Mouse (Mus musculus) heart, embryonic 14.5 days (tissue): Measurements from ENCODE around the gene Sgcd. TPM values are rescaled to one million over a fixed set of nuclear protein-coding genes. Genes with fewer than 3 reads are reported as not detected.

Source experiments
- ATAC-seq: fragments of 200-750 bp; cut with Nextera tagmentation; 2 replicates; pipeline ENCODE4 v1.8.0; 2017; ENCODE audit warnings: low read depth, moderate TSS enrichment; ENCODE audit not compliant: insufficient number of reproducible peaks, insufficient read depth, low FRiP score
- H3K27ac ChIP-seq, 2 experiments: fragments of 200-500 bp in 1 of 2; fragments of 300-500 bp in 1 of 2; sonication (generic) in 1 of 2; replicated peaks in 1 of 2; 2 replicates each; pipeline ENCODE4 v1.5.1; 2012 to 2014; ENCODE audit warnings: low read depth in 2 of 2, low read length in 2 of 2, control low read depth in 1 of 2, mild to moderate bottlenecking in 1 of 2, mixed read lengths in 1 of 2; ENCODE audit not compliant: control insufficient read depth in 1 of 2, insufficient read depth in 1 of 2
- H3K27me3 ChIP-seq: fragments of 300-500 bp; sonication (generic); 2 replicates; pipeline ENCODE4 v1.6.1; 2014; ENCODE audit warnings: mild to moderate bottlenecking, low read length, control low read depth; ENCODE audit not compliant: control insufficient read depth, insufficient read depth
- H3K36me3 ChIP-seq: fragments of 300-500 bp; sonication (generic); 2 replicates; pipeline ENCODE4 v1.6.1; 2014; ENCODE audit warnings: mild to moderate bottlenecking, control low read depth, low read length, mixed read lengths; ENCODE audit not compliant: control insufficient read depth, insufficient read depth
- H3K4me1 ChIP-seq, 2 experiments: fragments of 200-500 bp in 1 of 2; fragments of 300-500 bp in 1 of 2; sonication (generic) in 1 of 2; 2 replicates each; pipeline ENCODE4 v1.6.1; 2012 to 2014; ENCODE audit warnings: low read length in 2 of 2, control low read depth in 1 of 2, mixed read lengths in 1 of 2; ENCODE audit not compliant: control insufficient read depth in 2 of 2, insufficient read depth in 2 of 2
- H3K4me2 ChIP-seq: fragments of 300-500 bp; sonication (generic); 2 replicates; pipeline ENCODE4 v1.6.1; 2014; ENCODE audit warnings: mild to moderate bottlenecking, low read length
- H3K4me3 ChIP-seq, 2 experiments: fragments of 200-500 bp in 1 of 2; fragments of 300-500 bp in 1 of 2; sonication (generic) in 1 of 2; 2 replicates each; pipeline ENCODE4 v1.5.1; 2012 to 2014; ENCODE audit warnings: low read length in 2 of 2, mild to moderate bottlenecking in 2 of 2, control low read depth in 1 of 2, low read depth in 1 of 2, moderate library complexity in 1 of 2; ENCODE audit not compliant: control insufficient read depth in 1 of 2, insufficient read depth in 1 of 2
- H3K9ac ChIP-seq: fragments of 300-500 bp; sonication (generic); 2 replicates; pipeline ENCODE4 v1.6.1; 2014; ENCODE audit warnings: mild to moderate bottlenecking, low read length
- H3K9me3 ChIP-seq: fragments of 300-500 bp; sonication (generic); 2 replicates; pipeline ENCODE4 v1.6.1; 2016; ENCODE audit warnings: low read length, control low read depth; ENCODE audit not compliant: control insufficient read depth
- WGBS: fragments of 180-500 bp; shearing (Covaris S2); extraction: QIAGEN DNeasy Blood & Tissue Kit; methylation state at CpG from one replicate; pipeline ENCODE4 v1.1.7; 2014; 5-methylcytosine and 5-hydroxymethylcytosine counted together
- polyA plus RNA-seq: library from polyadenylated mRNA; unstranded; fragments of >200 nt; fragmentation: Nextera tagmentation; extraction: Ambion mirVana; gene quantifications from 2 replicates; pipeline ENCODE4 v1.2.1, GENCODE M21; 2014

The Sgcd gene
- polyA plus RNA-seq, 1 experiment from 2014 or later: 8.9 TPM

DNA sequence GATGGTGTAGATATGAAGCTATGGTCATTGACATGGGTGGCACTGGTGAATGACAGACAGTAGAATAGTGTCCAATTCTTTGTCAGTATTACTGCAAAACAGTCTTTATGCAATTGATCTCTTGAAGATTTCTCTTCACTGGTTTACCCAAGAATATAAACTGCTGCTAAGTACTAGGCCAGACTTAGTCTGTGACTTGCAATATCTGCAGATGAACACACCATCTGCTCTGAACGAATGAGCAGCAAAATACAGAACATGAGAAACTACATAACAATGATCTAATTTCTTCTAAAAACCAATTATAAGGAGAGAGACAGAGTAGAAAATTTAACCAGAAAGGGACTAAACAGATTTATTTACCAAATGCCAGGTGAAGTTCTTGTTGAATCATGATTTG, 105.2 kb downstream of the Sgcd start:
- no peak for ATAC-seq
- H3K36me3 ChIP-seq: no peaks in the 10 kb centered on the region
- 70% methylated on average over 1 of the region's 1 CpGs for WGBS
- no peaks in the 10 kb centered on the region for H3K4me1 ChIP-seq
- no peaks in the 10 kb centered on the region for H3K27me3 ChIP-seq
- H3K9me3 ChIP-seq: no peaks in the 10 kb centered on the region
- no peak overlapping the region for H3K9ac ChIP-seq
- no peak overlapping the region for H3K4me2 ChIP-seq
- no peak overlapping the region for H3K4me3 ChIP-seq
- no peak overlapping the region for H3K27ac ChIP-seq

DNA sequence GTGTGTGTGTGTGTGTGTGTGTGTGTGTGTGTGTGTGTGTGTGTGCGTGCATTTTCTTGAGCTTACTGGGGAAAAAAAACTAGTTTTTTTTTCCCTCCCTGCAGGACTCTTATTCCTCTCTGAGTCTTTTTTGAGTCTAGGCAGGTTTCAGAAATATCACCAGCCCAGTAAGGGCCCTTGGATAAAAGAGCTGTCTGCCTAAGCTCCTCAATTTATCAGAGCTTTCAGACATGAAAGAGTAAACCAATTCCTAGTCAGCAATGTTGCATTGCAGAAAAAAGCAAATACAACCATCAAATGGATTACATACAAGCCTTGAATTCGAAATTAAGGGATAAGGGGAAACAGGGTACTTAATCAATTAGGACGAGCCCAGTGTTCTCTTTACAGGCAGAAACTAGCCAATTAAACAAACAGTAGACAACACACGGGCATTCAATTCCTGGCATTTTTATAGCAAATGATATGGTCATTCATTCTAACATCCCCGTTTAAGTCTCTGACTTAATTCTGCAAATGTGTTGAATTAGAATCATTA, 112.1 kb downstream of the Sgcd start:
- H3K4me1 ChIP-seq: no peaks in the 10 kb centered on the region
- H3K4me3 ChIP-seq: no peak overlapping the region
- H3K27me3 ChIP-seq: no peaks in the 10 kb centered on the region
- no peaks in the 10 kb centered on the region for H3K36me3 ChIP-seq
- no peak for ATAC-seq
- no peak overlapping the region for H3K27ac ChIP-seq
- 74% methylated on average over 5 of the region's 5 CpGs for WGBS
- H3K9ac ChIP-seq: no peak overlapping the region
- H3K4me2 ChIP-seq: no peak overlapping the region
- no peaks in the 10 kb centered on the region for H3K9me3 ChIP-seq

DNA sequence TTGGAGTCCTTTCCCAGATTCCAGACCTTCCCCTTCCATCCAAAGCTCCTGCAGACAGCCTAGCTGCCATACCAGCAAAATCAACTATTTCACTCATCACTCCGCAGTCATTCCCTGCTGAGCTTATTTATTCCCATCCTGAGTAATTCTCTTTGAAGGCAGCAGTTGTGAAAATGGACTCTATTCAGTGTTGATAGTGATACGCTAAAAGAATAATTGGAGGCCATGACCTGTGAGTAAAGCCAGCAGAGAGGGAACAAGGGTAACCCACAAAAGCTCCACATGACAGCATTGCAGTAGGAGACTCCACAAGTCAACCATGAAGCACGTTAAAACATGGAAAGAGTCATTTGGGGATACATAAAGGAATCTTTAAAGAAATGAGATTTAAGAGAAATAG, 142.9 kb downstream of the Sgcd start:
- Histone ChIP-seq H3K4me1 (no peaks in the 10 kb centered on the region), H3K27ac (no peak overlapping the region), H3K9ac (no peak overlapping the region), H3K36me3 (no peaks in the 10 kb centered on the region), H3K27me3 (no peaks in the 10 kb centered on the region), H3K4me3 (no peak overlapping the region), H3K9me3 (no peaks in the 10 kb centered on the region), H3K4me2 (no peak overlapping the region)
- ATAC-seq: no peak
- 53% methylated on average over 3 of the region's 3 CpGs for WGBS

DNA sequence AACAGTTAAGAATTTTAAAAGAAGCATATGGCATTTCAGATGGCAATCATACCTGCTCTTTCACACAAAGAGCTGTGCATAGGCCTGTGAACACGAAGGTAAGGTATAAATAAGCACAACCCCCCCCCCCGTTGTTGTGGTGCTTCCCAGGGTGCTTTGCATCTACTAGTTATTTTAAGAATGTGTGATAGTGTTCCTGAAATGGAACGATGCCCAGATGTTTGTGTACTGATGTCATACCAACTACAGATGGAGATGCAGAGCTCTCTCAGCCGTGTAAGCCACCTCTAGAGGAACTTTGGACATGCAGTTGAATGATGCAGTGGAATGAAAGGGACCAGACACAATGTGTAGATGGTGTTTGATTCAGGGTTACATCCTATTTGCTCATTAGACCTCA, 155.5 kb downstream of the Sgcd start:
- Histone ChIP-seq H3K4me2 (no peak overlapping the region), H3K36me3 (no peaks in the 10 kb centered on the region), H3K4me3 (no peak overlapping the region), H3K27ac (peak overlapping the region in 1 of 2 experiments; percentile 74; a peak in 1 of 4 replicates), H3K27me3 (no peaks in the 10 kb centered on the region), H3K9ac (no peak overlapping the region), H3K4me1 (peaks cover 5 to 13% of the 10 kb centered on the region in 2 experiments; a peak in 2 of 4 replicates), H3K9me3 (no peaks in the 10 kb centered on the region)
- 5% methylated on average over 4 of the region's 4 CpGs for WGBS
- peak; percentile 77 for ATAC-seq

DNA sequence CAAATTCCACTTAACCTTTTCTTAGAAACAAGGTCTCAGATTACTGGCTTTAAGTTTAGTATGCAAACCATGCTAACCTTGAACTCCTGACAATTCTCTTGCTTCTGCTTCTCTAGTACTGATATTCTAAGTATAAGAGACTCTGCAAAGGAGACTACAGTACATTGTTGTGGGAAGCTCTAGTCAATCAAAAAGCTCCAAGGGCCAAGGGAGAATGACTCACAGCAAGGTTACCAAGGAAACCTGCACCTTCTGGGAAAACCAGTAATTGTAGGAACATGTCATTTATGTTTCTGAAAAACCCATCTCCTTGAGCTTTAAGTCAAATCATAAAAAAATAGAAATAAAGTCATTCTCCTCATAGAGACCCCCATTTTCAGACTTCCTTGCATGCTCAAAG, 178.5 kb downstream of the Sgcd start:
- no peak overlapping the region for H3K27ac ChIP-seq
- H3K36me3 ChIP-seq: no peaks in the 10 kb centered on the region
- no peak overlapping the region for H3K4me2 ChIP-seq
- H3K4me1 ChIP-seq: peaks cover 0 to 4% of the 10 kb centered on the region in 2 experiments; a peak in 1 of 4 replicates
- no peaks in the 10 kb centered on the region for H3K27me3 ChIP-seq
- no peak for ATAC-seq
- H3K9me3 ChIP-seq: peaks cover 4% of the 10 kb centered on the region; the same call in 1 of the 2 replicates
- no peak overlapping the region for H3K4me3 ChIP-seq
- H3K9ac ChIP-seq: no peak overlapping the region

DNA sequence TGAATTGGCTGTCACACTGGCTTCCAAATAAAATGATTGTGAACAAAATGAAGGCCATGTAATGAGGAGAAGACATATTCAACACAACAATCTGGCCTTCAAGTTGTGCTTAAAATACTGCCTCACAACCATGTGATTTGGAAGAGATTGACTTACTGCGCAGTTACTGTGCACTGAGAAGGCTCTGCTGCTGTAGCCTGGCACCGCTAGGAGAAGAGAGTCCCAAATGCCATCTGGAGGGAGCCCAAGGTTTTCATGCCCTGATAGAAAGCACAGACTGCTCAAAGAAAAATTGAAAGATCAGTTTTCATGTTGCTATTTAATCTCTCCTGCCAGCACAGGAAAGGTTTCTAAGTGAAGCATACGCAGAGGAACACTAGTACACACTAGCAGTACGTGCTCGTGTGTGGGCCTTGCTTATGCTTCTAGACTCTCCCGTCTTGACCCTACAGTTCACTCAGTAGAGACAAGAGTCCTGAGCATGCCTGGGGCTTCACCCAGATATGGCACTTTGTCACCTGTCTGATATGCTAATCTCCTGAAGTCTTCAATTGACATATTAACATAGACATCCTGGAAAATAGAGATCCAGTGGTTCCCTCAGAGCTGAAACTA, 184.6 kb downstream of the Sgcd start:
- no peaks in the 10 kb centered on the region for H3K27me3 ChIP-seq
- H3K9me3 ChIP-seq: no peaks in the 10 kb centered on the region
- no peak overlapping the region for H3K27ac ChIP-seq
- peaks cover 0 to 4% of the 10 kb centered on the region in 2 experiments; a peak in 1 of 4 replicates for H3K4me1 ChIP-seq
- WGBS: 84% methylated on average over 6 of the region's 6 CpGs
- no peak for ATAC-seq
- H3K4me2 ChIP-seq: no peak overlapping the region
- H3K4me3 ChIP-seq: no peak overlapping the region
- no peaks in the 10 kb centered on the region for H3K36me3 ChIP-seq
- no peak overlapping the region for H3K9ac ChIP-seq

DNA sequence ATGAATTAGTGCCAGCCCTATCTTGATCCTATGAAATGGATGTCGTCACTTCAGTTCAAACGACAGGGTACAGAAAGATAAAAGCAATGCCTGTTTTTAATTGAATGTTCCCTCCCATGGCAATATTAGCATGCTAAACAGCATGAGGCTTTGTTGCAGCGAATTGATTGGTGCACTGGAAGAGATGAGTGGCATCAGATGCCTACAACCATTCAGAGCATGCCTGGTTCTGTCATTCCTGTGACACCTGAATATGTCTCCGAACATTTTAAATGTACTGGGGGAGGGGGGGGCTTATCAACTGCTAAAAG, 210.9 kb downstream of the Sgcd start:
- WGBS: 57% methylated on average over 4 of the region's 4 CpGs
- ATAC-seq: no peak

More for the DNA sequence above, 210.9 kb downstream of the Sgcd start:
- Histone ChIP-seq H3K4me3 (no peak overlapping the region), H3K36me3 (no peaks in the 10 kb centered on the region), H3K27me3 (no peaks in the 10 kb centered on the region), H3K4me2 (no peak overlapping the region), H3K9me3 (no peaks in the 10 kb centered on the region), H3K4me1 (peaks cover 0 to 2% of the 10 kb centered on the region in 2 experiments; a peak in 1 of 4 replicates), H3K9ac (no peak overlapping the region), H3K27ac (no peak overlapping the region)
